Mouse (Mus musculus) layer of hippocampus, adult 11-12 months (tissue): ENCODE measurements around the gene Pyy.

Experiments used
- DNase-seq: peaks from one replicate; pipeline ENCODE4 v3.0.0; 2022; ENCODE audit warnings: low spot score

Pyy gene

GRCm38 (mm10) chr11:102107732-102108131 lies at the start of gene Pyy:
TSS of gene Pyy (minus strand) at chr11:102107832.
- DNase-seq: no peak

- no peak for DNase-seq
Observed at GRCm38 (mm10) chr11:102156786-102157089, 49.1 kb upstream of the Pyy start.

GRCm38 (mm10) chr11:102156039-102156785 lies 48.6 kb upstream of the Pyy start, which contains the start of gene Tmem101:
TSS of gene Tmem101 (minus strand) at chr11:102156404.
- peak; percentile 92 for DNase-seq

- no peak for DNase-seq
Observed at GRCm38 (mm10) chr11:102147213-102147989, 39.8 kb upstream of the Pyy start.

GRCm38 (mm10) chr11:102146531-102146930 lies 38.9 kb upstream of the Pyy start:
- DNase-seq: no peak

DNA sequence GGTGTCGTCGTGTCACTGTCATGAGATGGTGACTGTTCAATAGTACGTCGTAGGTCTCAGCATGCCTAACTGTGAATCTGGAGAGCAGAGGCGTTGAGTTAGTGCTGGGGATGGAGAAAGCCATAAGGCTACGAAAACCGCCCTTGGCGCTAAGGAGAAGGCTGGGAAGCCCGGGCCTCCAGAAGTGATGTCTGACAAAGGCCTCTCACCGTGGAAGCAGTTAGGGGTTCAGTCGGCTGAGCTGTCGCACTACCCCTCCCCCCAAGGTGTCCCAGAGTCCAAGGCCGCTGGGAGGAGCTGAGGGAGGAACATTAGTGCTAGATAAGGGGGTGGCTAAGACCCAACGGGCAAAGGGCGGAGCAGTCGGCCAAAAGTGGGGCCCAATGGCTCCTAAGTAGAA lies 38.4 kb upstream of the Pyy start:
- no peak for DNase-seq

DNA sequence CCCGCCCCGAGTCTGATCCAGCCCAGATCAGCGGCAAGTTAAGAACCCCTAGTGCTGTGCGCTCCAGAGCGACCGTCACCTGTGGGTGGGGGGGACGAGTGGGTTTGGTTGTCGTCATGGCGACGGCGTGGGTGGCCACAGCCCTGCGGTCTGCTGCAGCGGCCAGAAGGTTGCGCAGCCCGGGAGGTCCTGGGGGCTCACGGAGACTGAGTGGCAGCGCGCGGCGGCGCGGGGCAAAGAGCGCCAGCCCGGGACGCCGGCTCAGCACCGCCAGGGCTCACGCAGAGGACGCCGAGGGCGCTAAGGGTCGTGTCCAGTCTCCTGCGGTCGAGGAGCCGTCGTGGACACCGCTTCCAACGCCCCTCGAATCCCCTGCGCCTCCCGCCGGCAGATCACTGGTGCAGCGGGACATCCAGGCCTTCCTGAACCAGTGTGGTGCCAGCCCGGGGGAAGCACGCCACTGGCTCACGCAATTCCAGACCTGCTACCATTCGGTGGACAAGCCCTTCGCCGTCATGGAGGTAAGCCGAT lies 37.9 kb upstream of the Pyy start, which contains the start of gene Nags:
Gene Nags (plus strand): TSS at position 43 of the 531 bp plus-strand sequence.
- DNase-seq: no peak

- DNase-seq: no peak
Observed at GRCm38 (mm10) chr11:102144957-102145470, 37.4 kb upstream of the Pyy start.

DNA sequence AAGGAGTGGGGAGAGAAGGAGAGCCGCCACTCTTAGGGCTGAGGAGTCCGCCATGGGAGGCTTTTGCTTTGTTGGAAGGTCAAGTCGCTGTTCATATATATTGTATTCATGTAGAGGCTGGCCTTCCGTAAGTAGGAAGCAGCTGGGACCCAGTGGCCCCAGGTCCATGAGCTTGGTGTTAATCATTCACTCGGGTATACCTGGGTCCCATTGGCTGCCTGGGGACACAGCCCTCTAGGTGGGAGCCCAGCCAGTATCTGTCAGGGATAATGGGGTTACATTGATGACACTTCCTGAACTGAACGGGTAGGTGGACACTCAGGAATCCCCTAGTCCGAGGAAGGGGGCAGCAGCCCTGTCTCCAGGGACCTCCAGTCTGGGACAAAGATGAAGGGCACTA lies 34.7 kb upstream of the Pyy start:
- DNase-seq: no peak

- peak; percentile 72 for DNase-seq
Observed at GRCm38 (mm10) chr11:102140508-102140907, 32.9 kb upstream of the Pyy start.

GRCm38 (mm10) chr11:102138447-102138740 lies 30.8 kb upstream of the Pyy start:
- peak; percentile 57 for DNase-seq

DNA sequence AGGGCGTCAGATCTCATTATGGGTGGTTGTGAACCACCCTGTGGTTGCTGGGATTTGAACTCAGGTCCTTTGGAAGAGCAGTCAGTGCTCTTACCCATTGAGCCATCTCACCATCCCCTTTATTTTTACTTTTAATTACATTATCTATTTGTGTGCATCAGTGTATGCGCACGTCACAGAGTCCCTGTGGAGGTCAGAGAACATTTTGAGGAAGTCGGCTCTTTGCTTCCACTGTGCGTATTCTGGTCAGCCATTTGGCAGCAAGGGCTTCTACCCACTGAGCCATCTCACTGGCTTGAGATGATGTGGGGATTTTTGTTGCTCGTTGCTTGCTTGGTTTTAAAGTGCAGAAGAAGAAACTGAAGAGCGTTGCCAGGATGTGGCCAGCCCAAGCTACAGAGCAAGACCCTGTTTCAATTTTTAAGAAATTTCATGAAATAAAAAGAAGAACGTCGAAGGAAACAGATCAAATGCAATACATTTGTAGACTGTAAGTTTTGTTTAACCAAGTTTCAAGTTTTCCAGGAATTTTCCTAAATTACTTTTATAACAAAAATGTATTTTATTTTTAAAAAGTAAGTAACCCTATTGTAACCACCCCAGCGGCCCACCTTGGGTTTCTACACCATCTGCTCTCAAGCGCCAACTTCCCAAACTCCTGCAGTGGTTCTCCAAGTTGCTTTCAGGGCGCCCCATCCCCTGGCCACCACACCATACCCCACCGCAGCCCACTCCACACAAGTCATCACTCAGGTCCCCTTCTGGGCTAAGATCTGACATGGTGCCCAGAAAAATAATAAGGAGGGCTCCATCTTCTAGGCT lies 30.2 kb upstream of the Pyy start:
- DNase-seq: no peak

DNA sequence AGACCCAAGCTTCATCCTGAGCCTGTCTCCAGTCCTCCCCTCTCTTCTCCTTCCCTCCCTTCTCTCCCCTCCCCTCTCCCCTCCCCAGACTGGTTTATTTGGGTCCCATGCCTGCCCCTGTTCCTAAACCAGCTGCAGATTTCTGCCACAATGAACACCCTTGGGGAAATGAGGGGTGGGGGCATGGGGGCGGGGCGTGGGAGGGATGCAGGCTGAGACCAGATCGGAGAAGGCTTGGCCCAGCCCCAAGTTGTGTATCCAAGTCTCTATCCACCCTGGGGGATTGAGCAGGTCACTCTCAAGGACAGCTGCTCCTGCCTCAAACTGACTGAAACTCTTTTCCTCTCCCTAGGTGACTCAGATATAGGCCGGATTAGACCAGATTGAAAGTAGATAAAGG lies 26.9 kb upstream of the Pyy start:
- DNase-seq: no peak

- DNase-seq: no peak
Observed at GRCm38 (mm10) chr11:102117386-102117785, 9.8 kb upstream of the Pyy start.

DNA sequence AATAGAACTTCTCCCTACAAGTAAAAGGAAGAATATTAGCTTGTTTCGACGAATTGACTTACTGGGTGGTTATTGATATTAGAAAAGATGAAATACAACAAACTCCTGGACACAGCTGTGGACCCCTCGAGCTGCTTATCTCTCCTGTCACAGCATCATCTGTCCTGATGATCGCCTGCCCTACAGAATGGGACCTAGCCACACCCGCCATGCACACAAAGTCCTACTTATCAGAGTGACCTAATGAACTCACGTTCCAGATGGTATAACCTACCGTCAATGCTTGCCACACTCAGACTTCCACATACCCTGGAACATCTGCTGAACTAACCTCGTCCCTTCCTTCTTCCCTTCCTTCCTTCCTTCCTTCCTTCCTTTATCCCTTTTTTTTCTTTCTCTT lies 8.6 kb upstream of the Pyy start:
- DNase-seq: no peak

DNA sequence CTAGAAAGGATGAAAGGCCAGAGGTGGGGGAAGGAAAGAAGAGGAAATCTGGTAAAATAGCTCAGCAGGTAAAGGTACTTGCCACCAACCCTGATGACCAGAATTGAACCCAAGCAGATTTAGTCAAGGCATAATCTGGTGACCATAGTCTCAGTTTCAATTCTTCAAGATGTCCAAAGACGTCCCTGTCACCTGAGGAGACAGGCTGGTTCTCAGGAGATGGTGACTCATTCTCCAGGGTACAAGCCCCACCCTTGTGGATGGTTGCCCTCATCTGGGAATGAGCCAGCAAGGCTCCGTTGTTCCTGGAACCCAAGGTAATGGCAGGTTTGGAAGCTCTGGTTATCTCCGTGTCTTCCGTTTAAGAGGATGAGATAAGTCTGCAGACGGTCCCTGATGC lies 3.9 kb upstream of the Pyy start:
- DNase-seq: no peak

DNA sequence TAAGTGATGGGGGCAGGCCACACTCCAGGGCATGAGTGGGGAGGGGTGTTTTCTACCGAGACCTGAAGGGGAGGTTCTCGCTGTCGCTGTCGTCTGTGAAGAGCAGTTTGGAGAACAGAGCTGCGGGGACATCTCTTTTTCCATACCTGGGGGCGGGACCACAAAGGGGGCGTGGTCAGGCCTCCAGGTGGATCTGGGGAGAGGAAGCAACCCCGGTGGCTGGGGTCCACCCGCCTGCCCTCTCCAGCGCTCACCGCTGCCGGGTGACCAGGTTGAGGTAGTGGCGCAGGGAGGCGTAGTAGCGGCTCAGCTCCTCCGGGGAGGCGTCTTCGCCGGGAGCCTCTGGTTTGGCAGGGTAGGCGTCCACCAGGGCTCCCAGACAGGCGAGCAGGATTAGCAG lies 721 bp downstream of the Pyy start:
- no peak for DNase-seq

- DNase-seq: peak; percentile 58
Observed at GRCm38 (mm10) chr11:102102485-102103258, 5.0 kb downstream of the Pyy start.

DNA sequence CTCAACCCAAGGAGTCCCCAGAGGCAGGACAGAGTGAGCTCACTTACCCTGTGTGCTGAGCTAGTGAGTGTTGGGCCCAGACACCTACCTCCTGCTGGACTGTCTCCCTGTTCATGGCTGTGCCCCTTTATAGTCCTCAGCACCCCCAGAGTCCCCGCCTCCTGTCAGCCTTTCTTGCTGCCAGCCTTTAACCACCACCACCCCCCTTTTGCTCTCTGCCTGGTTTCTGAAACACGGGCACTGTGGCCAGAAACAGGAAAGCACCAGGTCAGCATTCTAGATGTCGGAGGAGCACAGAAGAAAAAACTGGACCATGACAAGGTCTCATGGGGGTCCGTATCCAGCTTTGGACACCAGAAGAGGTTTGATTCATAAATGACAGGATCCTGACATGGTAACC lies 6.4 kb downstream of the Pyy start, which contains the start of gene Ppy:
Gene Ppy (minus strand): TSS at position 101 of the 400 bp plus-strand sequence.
- DNase-seq: no peak

GRCm38 (mm10) chr11:102096887-102097391 lies 10.7 kb downstream of the Pyy start:
- peak; percentile 69 for DNase-seq

DNA sequence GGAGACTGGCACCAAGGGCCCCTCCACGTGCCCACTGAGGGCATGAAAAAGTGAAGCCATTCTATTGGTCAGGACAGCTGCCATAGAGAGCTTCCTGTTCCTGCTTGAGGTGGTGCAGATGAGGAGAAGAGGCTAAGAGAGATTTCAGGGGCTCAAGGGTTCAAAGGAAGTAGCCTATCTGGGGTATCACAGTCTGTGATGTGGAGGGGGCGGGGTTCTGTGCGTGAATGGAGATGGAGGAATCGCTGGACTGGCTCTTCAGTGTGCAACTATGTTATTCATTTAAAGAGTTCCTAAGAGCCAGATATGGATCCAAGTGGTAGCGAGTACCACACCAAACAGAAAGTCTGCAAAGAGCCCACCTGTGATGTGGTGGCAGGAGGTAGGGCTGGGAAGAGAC lies 11.2 kb downstream of the Pyy start:
- DNase-seq: no peak
